Mouse (Mus musculus) heart, embryonic 14.5 days (tissue): ENCODE data around the gene Nprl3. TPM values are rescaled to one million over a fixed set of nuclear protein-coding genes. Genes with fewer than 3 reads are reported as not detected.

Experiments
- ATAC-seq: fragments of 200-750 bp; cut with Nextera tagmentation; 2 replicates; pipeline ENCODE4 v1.8.0; 2017; ENCODE audit warnings: low read depth, moderate TSS enrichment; ENCODE audit not compliant: insufficient number of reproducible peaks, insufficient read depth, low FRiP score
- H3K27ac ChIP-seq, 2 experiments: fragments of 200-500 bp in 1 of 2; fragments of 300-500 bp in 1 of 2; sonication (generic) in 1 of 2; replicated peaks in 1 of 2; 2 replicates each; pipeline ENCODE4 v1.5.1; 2012 to 2014; ENCODE audit warnings: low read depth in 2 of 2, low read length in 2 of 2, control low read depth in 1 of 2, mild to moderate bottlenecking in 1 of 2, mixed read lengths in 1 of 2; ENCODE audit not compliant: control insufficient read depth in 1 of 2, insufficient read depth in 1 of 2
- H3K27me3 ChIP-seq: fragments of 300-500 bp; sonication (generic); 2 replicates; pipeline ENCODE4 v1.6.1; 2014; ENCODE audit warnings: mild to moderate bottlenecking, low read length, control low read depth; ENCODE audit not compliant: control insufficient read depth, insufficient read depth
- H3K36me3 ChIP-seq: fragments of 300-500 bp; sonication (generic); 2 replicates; pipeline ENCODE4 v1.6.1; 2014; ENCODE audit warnings: mild to moderate bottlenecking, control low read depth, low read length, mixed read lengths; ENCODE audit not compliant: control insufficient read depth, insufficient read depth
- H3K4me1 ChIP-seq, 2 experiments: fragments of 200-500 bp in 1 of 2; fragments of 300-500 bp in 1 of 2; sonication (generic) in 1 of 2; 2 replicates each; pipeline ENCODE4 v1.6.1; 2012 to 2014; ENCODE audit warnings: low read length in 2 of 2, control low read depth in 1 of 2, mixed read lengths in 1 of 2; ENCODE audit not compliant: control insufficient read depth in 2 of 2, insufficient read depth in 2 of 2
- H3K4me2 ChIP-seq: fragments of 300-500 bp; sonication (generic); 2 replicates; pipeline ENCODE4 v1.6.1; 2014; ENCODE audit warnings: mild to moderate bottlenecking, low read length
- H3K4me3 ChIP-seq, 2 experiments: fragments of 200-500 bp in 1 of 2; fragments of 300-500 bp in 1 of 2; sonication (generic) in 1 of 2; 2 replicates each; pipeline ENCODE4 v1.5.1; 2012 to 2014; ENCODE audit warnings: low read length in 2 of 2, mild to moderate bottlenecking in 2 of 2, control low read depth in 1 of 2, low read depth in 1 of 2, moderate library complexity in 1 of 2; ENCODE audit not compliant: control insufficient read depth in 1 of 2, insufficient read depth in 1 of 2
- H3K9ac ChIP-seq: fragments of 300-500 bp; sonication (generic); 2 replicates; pipeline ENCODE4 v1.6.1; 2014; ENCODE audit warnings: mild to moderate bottlenecking, low read length
- H3K9me3 ChIP-seq: fragments of 300-500 bp; sonication (generic); 2 replicates; pipeline ENCODE4 v1.6.1; 2016; ENCODE audit warnings: low read length, control low read depth; ENCODE audit not compliant: control insufficient read depth
- WGBS: fragments of 180-500 bp; shearing (Covaris S2); extraction: QIAGEN DNeasy Blood & Tissue Kit; methylation state at CpG from one replicate; pipeline ENCODE4 v1.1.7; 2014; 5-methylcytosine and 5-hydroxymethylcytosine counted together
- polyA plus RNA-seq: library from polyadenylated mRNA; unstranded; fragments of >200 nt; fragmentation: Nextera tagmentation; extraction: Ambion mirVana; gene quantifications from 2 replicates; pipeline ENCODE4 v1.2.1, GENCODE M21; 2014

Gene Nprl3
- polyA plus RNA-seq, 1 experiment from 2014 or later: 33.2 TPM

DNA sequence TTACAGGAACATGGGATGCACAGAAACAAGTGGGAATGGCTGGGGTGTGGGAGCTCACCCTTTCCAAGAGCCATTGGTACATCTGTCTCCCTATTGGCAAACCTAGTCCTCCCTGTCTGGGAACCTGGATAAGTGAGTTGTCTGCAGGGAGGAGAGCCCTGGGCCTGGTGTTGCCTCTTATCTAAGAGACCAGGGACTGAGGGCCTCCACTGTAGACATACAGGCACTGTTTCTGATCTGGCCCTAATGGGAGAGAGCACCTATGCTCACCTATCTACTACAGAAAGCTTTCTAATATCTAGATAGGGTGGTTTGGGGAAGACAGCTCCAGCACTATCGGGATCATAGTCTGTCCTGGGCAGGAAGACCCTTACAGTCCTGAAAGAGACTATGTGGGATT, 11.4 kb downstream of the Nprl3 start:
- peaks cover 49% of the 10 kb centered on the region for H3K36me3 ChIP-seq
- ATAC-seq: no peak
- H3K9ac ChIP-seq: no peak overlapping the region
- no peaks in the 10 kb centered on the region for H3K4me1 ChIP-seq
- H3K4me3 ChIP-seq: no peak overlapping the region
- H3K27me3 ChIP-seq: no peaks in the 10 kb centered on the region
- H3K27ac ChIP-seq: no peak overlapping the region
- no peak overlapping the region for H3K4me2 ChIP-seq
- WGBS: 83% methylated on average over 1 of the region's 1 CpGs
- H3K9me3 ChIP-seq: no peaks in the 10 kb centered on the region

DNA sequence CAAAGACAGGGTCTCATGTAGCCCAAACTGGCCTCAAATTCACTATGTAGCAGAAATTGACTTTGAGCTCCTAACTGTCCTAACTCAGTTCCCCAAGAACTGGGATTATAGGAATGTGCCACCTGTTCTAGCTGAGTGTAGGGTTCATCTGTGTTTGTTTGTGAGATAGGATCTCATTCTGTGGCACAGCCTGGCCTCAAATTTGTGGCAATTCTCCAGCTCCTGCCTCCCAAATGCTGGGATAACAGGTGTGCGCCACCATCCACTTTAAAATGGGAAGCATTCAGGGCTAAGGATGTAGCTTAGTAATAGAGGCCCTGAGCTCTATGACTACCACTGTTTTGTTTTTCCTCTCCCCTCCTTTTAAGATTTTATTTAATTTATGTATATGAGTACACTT, 14.4 kb downstream of the Nprl3 start:
- H3K4me3 ChIP-seq: no peak overlapping the region
- H3K27me3 ChIP-seq: no peaks in the 10 kb centered on the region
- ATAC-seq: no peak
- H3K4me2 ChIP-seq: no peak overlapping the region
- no peaks in the 10 kb centered on the region for H3K4me1 ChIP-seq
- WGBS: 97% methylated on average over 1 of the region's 1 CpGs
- no peak overlapping the region for H3K27ac ChIP-seq
- H3K9me3 ChIP-seq: no peaks in the 10 kb centered on the region
- no peak overlapping the region for H3K9ac ChIP-seq
- peaks cover 63% of the 10 kb centered on the region for H3K36me3 ChIP-seq

DNA sequence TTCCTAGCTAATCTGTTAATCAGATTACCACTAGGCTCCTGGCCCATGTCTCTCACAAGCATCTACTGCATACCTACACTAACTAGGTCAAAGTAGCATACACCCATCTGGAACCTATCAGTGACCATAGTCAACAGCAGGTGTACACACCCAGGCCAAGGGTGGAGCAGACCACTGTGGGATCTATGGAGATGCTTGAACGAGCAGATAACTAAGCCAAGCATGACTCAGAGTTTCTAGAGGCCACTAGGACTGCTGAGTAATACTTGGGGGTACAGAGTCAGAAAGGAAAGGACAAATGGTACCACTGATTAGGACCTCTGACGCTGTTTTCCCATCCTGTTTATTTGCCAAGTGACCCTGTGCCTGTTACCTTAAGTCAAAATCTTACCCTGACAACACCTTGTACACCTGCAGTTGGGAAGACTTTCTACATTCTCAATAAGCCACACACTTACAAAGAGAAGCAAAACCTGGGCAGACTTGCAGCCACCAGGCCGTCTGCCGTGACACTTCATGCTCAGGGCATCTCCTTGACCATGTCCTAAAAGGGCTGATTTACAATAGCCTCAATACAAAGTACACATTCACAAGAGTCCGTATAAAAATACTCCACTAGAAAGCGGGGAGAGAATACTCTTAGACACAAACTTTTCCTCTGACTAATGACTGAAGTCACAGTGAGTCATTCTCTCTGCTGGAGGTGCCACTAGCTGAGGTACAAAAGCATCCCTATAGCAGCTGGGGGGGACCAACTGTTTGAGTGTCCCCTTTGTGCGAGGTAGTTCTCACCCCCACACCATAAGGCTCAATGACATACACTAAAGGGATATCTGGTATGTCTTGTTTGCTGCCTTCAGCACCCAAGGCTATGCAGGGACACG, 16.4 kb downstream of the Nprl3 start:
- H3K9me3 ChIP-seq: no peaks in the 10 kb centered on the region
- H3K4me1 ChIP-seq: no peaks in the 10 kb centered on the region
- no peaks in the 10 kb centered on the region for H3K27me3 ChIP-seq
- H3K27ac ChIP-seq: no peak overlapping the region
- no peak overlapping the region for H3K4me2 ChIP-seq
- WGBS: 81% methylated on average over 8 of the region's 8 CpGs
- no peak for ATAC-seq
- peaks cover 83% of the 10 kb centered on the region for H3K36me3 ChIP-seq
- H3K4me3 ChIP-seq: no peak overlapping the region
- no peak overlapping the region for H3K9ac ChIP-seq

DNA sequence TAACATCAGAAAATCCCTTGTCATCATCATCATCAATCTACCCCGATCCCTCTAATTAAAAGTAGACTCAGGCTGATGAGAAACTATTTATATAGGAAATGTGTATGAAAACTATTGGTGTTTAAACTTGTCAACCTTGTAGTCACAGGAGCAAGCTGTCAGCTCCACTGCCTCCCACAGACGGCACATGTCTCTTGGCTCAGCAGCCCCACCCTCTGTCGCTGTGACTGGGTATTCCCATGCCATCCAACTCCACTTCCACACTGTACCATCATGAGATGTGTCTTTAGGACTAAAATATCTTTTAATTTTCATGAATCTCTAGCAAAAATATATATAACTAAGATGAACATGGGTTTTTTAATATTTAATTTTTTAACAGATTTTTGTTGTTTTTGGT, 19.2 kb downstream of the Nprl3 start:
- H3K4me2 ChIP-seq: no peak overlapping the region
- H3K4me3 ChIP-seq: no peak overlapping the region
- H3K27ac ChIP-seq: no peak overlapping the region
- H3K36me3 ChIP-seq: peaks cover 82% of the 10 kb centered on the region
- H3K9me3 ChIP-seq: no peaks in the 10 kb centered on the region
- 76% methylated on average over 3 of the region's 3 CpGs for WGBS
- H3K27me3 ChIP-seq: no peaks in the 10 kb centered on the region
- no peak overlapping the region for H3K9ac ChIP-seq
- peaks cover 5 to 8% of the 10 kb centered on the region in 2 experiments; a peak in 3 of 4 replicates for H3K4me1 ChIP-seq
- ATAC-seq: no peak

DNA sequence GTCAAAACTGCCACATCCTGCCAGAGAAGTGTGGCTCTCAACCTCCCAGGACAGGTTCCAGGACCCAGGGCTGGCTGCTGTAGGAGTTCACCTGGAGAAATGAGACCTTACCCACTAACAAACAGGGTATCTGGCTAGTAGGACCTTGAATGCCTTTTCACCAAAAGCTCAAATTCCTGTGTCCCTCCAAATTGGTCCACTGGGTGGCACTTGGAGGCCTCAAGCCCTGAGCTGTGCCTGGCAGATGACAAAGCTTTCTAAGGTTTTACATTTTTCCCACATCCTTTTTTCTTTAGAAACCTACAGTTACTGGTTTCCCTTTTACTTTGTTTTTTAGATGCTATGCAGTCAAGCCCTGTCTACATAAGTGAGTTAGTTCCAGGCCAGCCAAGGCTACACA, 20.4 kb downstream of the Nprl3 start:
- H3K4me1 ChIP-seq: peaks cover 6 to 11% of the 10 kb centered on the region in 2 experiments; a peak in 3 of 4 replicates
- H3K9me3 ChIP-seq: no peaks in the 10 kb centered on the region
- H3K27ac ChIP-seq: no peak overlapping the region
- H3K36me3 ChIP-seq: peaks cover 75% of the 10 kb centered on the region
- no peak for ATAC-seq
- H3K9ac ChIP-seq: no peak overlapping the region
- H3K4me2 ChIP-seq: no peak overlapping the region
- no peaks in the 10 kb centered on the region for H3K27me3 ChIP-seq
- H3K4me3 ChIP-seq: no peak overlapping the region

DNA sequence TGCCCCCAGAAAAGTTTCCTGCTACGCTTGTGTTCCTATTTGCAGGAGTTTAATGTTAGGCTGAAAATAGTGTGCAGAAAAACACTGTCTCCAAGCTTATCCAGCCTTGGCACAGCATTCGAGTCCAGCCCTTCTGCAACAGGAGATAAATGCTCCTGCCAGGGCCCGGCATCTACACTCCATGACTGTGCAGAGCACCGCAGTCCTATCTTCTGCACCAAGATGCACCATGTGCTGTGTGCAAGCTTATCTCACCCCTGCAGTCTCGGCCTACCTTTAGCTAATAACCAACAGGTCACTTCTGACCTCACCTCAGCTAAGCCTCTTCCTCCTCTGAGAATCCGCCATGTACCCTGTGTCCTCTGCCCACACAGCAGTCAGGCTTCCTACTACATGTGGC, 21.9 kb downstream of the Nprl3 start:
- H3K4me3 ChIP-seq: no peak overlapping the region
- peaks cover 6 to 11% of the 10 kb centered on the region in 2 experiments; a peak in 3 of 4 replicates for H3K4me1 ChIP-seq
- no peaks in the 10 kb centered on the region for H3K27me3 ChIP-seq
- H3K4me2 ChIP-seq: no peak overlapping the region
- no peaks in the 10 kb centered on the region for H3K9me3 ChIP-seq
- 82% methylated on average over 6 of the region's 6 CpGs for WGBS
- H3K27ac ChIP-seq: no peak overlapping the region
- no peak overlapping the region for H3K9ac ChIP-seq
- peaks cover 73% of the 10 kb centered on the region for H3K36me3 ChIP-seq
- no peak for ATAC-seq

DNA sequence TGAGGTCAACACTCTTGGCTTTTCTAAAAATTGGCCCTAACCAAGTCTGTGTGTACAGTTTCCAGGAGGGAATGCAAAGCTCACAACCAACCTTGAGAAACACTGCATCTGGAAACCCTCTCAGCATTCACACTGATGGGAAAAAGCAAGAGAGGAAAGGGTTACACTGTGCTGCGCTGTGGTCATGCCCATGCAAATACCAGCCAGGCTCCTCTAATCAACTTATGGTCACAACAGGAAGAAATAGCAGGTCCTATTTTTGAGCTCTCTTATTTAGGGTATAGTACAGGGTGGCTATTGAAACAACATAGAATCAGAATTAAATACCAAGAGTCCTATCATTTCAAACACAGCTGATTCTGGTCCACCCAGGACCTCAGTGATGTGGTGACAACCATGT, 22.9 kb downstream of the Nprl3 start:
- peaks cover 73% of the 10 kb centered on the region for H3K36me3 ChIP-seq
- no peak for ATAC-seq
- 76% methylated on average over 1 of the region's 1 CpGs for WGBS

More for the DNA sequence above, 22.9 kb downstream of the Nprl3 start:
- Histone ChIP-seq H3K4me1 (peaks cover 6 to 11% of the 10 kb centered on the region in 2 experiments; a peak in 3 of 4 replicates), H3K9me3 (no peaks in the 10 kb centered on the region), H3K4me2 (no peak overlapping the region), H3K27ac (no peak overlapping the region), H3K4me3 (no peak overlapping the region), H3K9ac (no peak overlapping the region), H3K27me3 (no peaks in the 10 kb centered on the region)
